Mouse (Mus musculus) embryonic fibroblast, embryonic 13.5 days (primary cell): ENCODE data around the gene Cysrt1.
A peak's percentile ranks its signal among the peaks of the same experiment; 100 is the strongest.

ENCODE experiments used
- CTCF ChIP-seq: IDR thresholded peaks from 2 replicates; pipeline ENCODE4 v1.5.1; 2011; ENCODE audit warnings: mild to moderate bottlenecking, control low read depth, low read length, moderate library complexity, borderline replicate concordance; ENCODE audit not compliant: insufficient read depth
- POLR2A ChIP-seq: IDR thresholded peaks from 2 replicates; pipeline ENCODE4 v1.6.1; 2011; ENCODE audit warnings: low read depth, mild to moderate bottlenecking, control low read depth, low read length, moderate library complexity

- peak; percentile 48; the same call in 1 of the 2 replicates for TF ChIP-seq CTCF
- no peak for TF ChIP-seq POLR2A
Observed at GRCm38 (mm10) chr2:25278928-25279882, 37.0 kb upstream of the Cysrt1 start.
